ENCODE assay signal across 16 mouse cellular contexts in genomic region chr10:119230074-119230669, GRCm38 (mm10). TPM values are rescaled to one million over a fixed set of nuclear protein-coding genes. Genes with fewer than 3 reads are reported as not detected.
DNase-seq lines count a peak whose midpoint lies in the region; ATAC-seq and TF ChIP-seq lines count a peak whose summit lies in the region.
"Had no signal": no experiment of that assay in that cellular context is flagged by ENCODE, and none has a peak within 500 bp of the region (broad histone marks: within the 10 kb centered on the region; RNA-seq: fewer than 3 reads in every experiment).

No protein-coding gene starts in this region.

- no peak for TF ChIP-seq POLR2A in heart, adult 2 months (IDR thresholded peaks at IDR 0.05; ENCODE audit: insufficient read depth, low read depth, low read length)
- TF ChIP-seq POLR2A in lung, adult 2 months (IDR thresholded peaks at IDR 0.05; ENCODE audit: borderline replicate concordance, extremely low read depth, low read depth, low read length) = no peak

- peaks cover 13% of the 10 kb centered on the region for H3K79me2 ChIP-seq in heart, adult 2 months (replicated peaks; ENCODE audit: control insufficient read depth, insufficient read depth, low read length)

- TF ChIP-seq EP300 in heart, adult 2 months (IDR thresholded peaks at IDR 0.05; ENCODE audit: insufficient read depth, low read depth, low read length) = no peak

- H3K27me3 ChIP-seq in heart, embryonic 13.5 days (replicated peaks) = no peaks in the 10 kb centered on the region
- no peaks in the 10 kb centered on the region for H3K27me3 ChIP-seq in heart, adult 2 months (ENCODE audit: control insufficient read depth, insufficient read depth, low read length)
- H3K27me3 ChIP-seq in kidney, embryonic 16.5 days (ENCODE audit: insufficient read depth, low read length) = no peaks in the 10 kb centered on the region
- no peaks in the 10 kb centered on the region for H3K27me3 ChIP-seq in hindbrain, embryonic 11.5 days (ENCODE audit: control insufficient read depth, insufficient read depth, low read length)
- H3K27me3 ChIP-seq: embryonic facial prominence, embryonic 12.5 days; neural tube, embryonic 15.5 days had no signal

- peak overlapping the region; percentile 46 for H3K27ac ChIP-seq in heart, embryonic 13.5 days (replicated peaks)
- no peak overlapping the region for H3K27ac ChIP-seq in heart, adult 2 months
- peak overlapping the region; percentile 65 for H3K27ac ChIP-seq in kidney, embryonic 16.5 days (ENCODE audit: low read length)
- H3K27ac ChIP-seq in hindbrain, embryonic 11.5 days (ENCODE audit: low read depth, low read length) = no peak overlapping the region
- H3K27ac ChIP-seq: embryonic facial prominence, embryonic 12.5 days; neural tube, embryonic 15.5 days had no signal

- no peak overlapping the region for H3K9ac ChIP-seq in heart, embryonic 13.5 days
- no peak overlapping the region for H3K9ac ChIP-seq in heart, adult 2 months (ENCODE audit: low read depth, low read length)
- no peak overlapping the region for H3K9ac ChIP-seq in kidney, embryonic 16.5 days (replicated peaks; ENCODE audit: low read length)
- no peak overlapping the region for H3K9ac ChIP-seq in hindbrain, embryonic 11.5 days (ENCODE audit: low read depth, low read length)
- H3K9ac ChIP-seq: embryonic facial prominence, embryonic 12.5 days; neural tube, embryonic 15.5 days had no signal

- DNase-seq in heart, adult 2 months = no peak
- peak; percentile 8 for DNase-seq in lung, postnatal 10 days
- DNase-seq in lung, adult 2 months = no peak
- peak; percentile 44 for DNase-seq in yolk sac, embryonic 10.5 days (ENCODE audit: low spot score)
- no peak for DNase-seq in hindbrain, embryonic 11.5 days (ENCODE audit: low spot score)
- no peak for DNase-seq in left cerebral cortex, adult 18-20 months (ENCODE audit: low spot score in 2 of 2)
- DNase-seq: heart, postnatal 14 days; liver; right cerebral cortex, postnatal 4 days; thymus, postnatal 14 days had no signal

- intact Hi-C loops in heart, adult 2 months (cut with DNase I) = no loop called here

- 37% methylated on average over 5 of the region's 5 CpGs for WGBS in heart, embryonic 13.5 days
- WGBS in heart, adult 2 months = 43% methylated on average over 5 of the region's 5 CpGs
- WGBS in lung, adult 2 months = 46% methylated on average over 5 of the region's 5 CpGs
- WGBS in kidney, embryonic 16.5 days = 38% methylated on average over 5 of the region's 5 CpGs
- 82% methylated on average over 5 of the region's 5 CpGs for WGBS in hindbrain, embryonic 11.5 days

- peaks cover 49% of the 10 kb centered on the region for H3K4me1 ChIP-seq in heart, embryonic 13.5 days
- peaks cover 13% of the 10 kb centered on the region for H3K4me1 ChIP-seq in heart, adult 2 months (ENCODE audit: control insufficient read depth, insufficient read depth, low read length)
- H3K4me1 ChIP-seq in lung, adult 2 months (ENCODE audit: control insufficient read depth, insufficient read depth, low read length) = peaks cover 8% of the 10 kb centered on the region
- peaks cover 39% of the 10 kb centered on the region for H3K4me1 ChIP-seq in kidney, embryonic 16.5 days (ENCODE audit: insufficient read depth, low read length)
- H3K4me1 ChIP-seq in hindbrain, embryonic 11.5 days (replicated peaks; ENCODE audit: control insufficient read depth, insufficient read depth, low read length) = 0 out of 2 replicates have a peak, but pooled peaks cover 2% of the 10 kb centered on the region

- peaks cover 31% of the 10 kb centered on the region for H3K36me3 ChIP-seq in heart, embryonic 13.5 days
- H3K36me3 ChIP-seq in heart, adult 2 months (ENCODE audit: control insufficient read depth, insufficient read depth, low read length) = peaks cover 5% of the 10 kb centered on the region
- peaks cover 17% of the 10 kb centered on the region for H3K36me3 ChIP-seq in kidney, embryonic 16.5 days (ENCODE audit: insufficient read depth, low read length)
- peaks cover 3% of the 10 kb centered on the region; the same call in 1 of the 2 replicates for H3K36me3 ChIP-seq in hindbrain, embryonic 11.5 days (ENCODE audit: control insufficient read depth, insufficient read depth, low read length)

- H3K4me3 ChIP-seq in heart, embryonic 13.5 days = no peak overlapping the region
- H3K4me3 ChIP-seq in heart, adult 2 months = no peak overlapping the region
- no peak overlapping the region for H3K4me3 ChIP-seq in lung, adult 2 months (replicated peaks; ENCODE audit: extremely low read depth, low read depth, low read length)
- H3K4me3 ChIP-seq in kidney, embryonic 16.5 days (ENCODE audit: low read length) = no peak overlapping the region
- no peak overlapping the region for H3K4me3 ChIP-seq in hindbrain, embryonic 11.5 days (ENCODE audit: low read depth, low read length)
- H3K4me3 ChIP-seq: embryonic facial prominence, embryonic 12.5 days; neural tube, embryonic 15.5 days had no signal

- ATAC-seq in heart, embryonic 13.5 days (ENCODE audit: extremely low read depth, insufficient number of reproducible peaks, low FRiP score, low TSS enrichment) = no peak
- peak; percentile 92 for ATAC-seq in kidney, embryonic 16.5 days (ENCODE audit: low FRiP score, low TSS enrichment)
- no peak for ATAC-seq in hindbrain, embryonic 11.5 days (ENCODE audit: low FRiP score)
- ATAC-seq: inflammation-experienced regulatory T-cells, adult 6 months had no signal

- no peak for TF ChIP-seq CTCF in heart, adult 2 months (IDR thresholded peaks at IDR 0.05)
- TF ChIP-seq CTCF in lung, adult 2 months (IDR thresholded peaks at IDR 0.05; ENCODE audit: insufficient read depth, low read length) = no peak

- peak overlapping the region; percentile 48 for H3K4me2 ChIP-seq in heart, embryonic 13.5 days
- peak overlapping the region; percentile 30; the same call in 1 of the 2 replicates for H3K4me2 ChIP-seq in kidney, embryonic 16.5 days (replicated peaks; ENCODE audit: low read depth, low read length)
- no peak overlapping the region for H3K4me2 ChIP-seq in hindbrain, embryonic 11.5 days (replicated peaks; ENCODE audit: low read depth, low read length)
- H3K4me2 ChIP-seq: embryonic facial prominence, embryonic 12.5 days; midbrain, embryonic 11.5 days; neural tube, embryonic 15.5 days had no signal

- H3K9me3 ChIP-seq in heart, embryonic 13.5 days = no peaks in the 10 kb centered on the region
- H3K9me3 ChIP-seq in kidney, embryonic 16.5 days (ENCODE audit: low read length) = no peaks in the 10 kb centered on the region
- no peaks in the 10 kb centered on the region for H3K9me3 ChIP-seq in hindbrain, embryonic 11.5 days (ENCODE audit: control insufficient read depth, low read length)
- H3K9me3 ChIP-seq: embryonic facial prominence, embryonic 12.5 days; neural tube, embryonic 15.5 days had no signal

RNA-seq across cellular contexts. Expression of gene Cand1, which starts 9.7 kb away (rescaled TPM):
- 35.8 and 37.4 TPM in 2 replicates for polyA plus RNA-seq in heart, embryonic 13.5 days (2015; fragmentation: Nextera tagmentation; extraction: Ambion mirVana)
- total RNA-seq in heart, adult 2 months (2021) = 10 to 100 TPM; 40.7 to 42.7 TPM
- polyA plus RNA-seq in heart, adult 2 months (2012; rRNA removed) = 13.7 and 25.3 TPM in 2 replicates
- polyA plus RNA-seq in lung, adult 2 months (2012; rRNA removed) = 16.5 and 29.4 TPM in 2 replicates
- 50.7 and 60.3 TPM in 2 replicates for polyA plus RNA-seq in kidney, embryonic 16.5 days (2015; fragmentation: Nextera tagmentation; extraction: Ambion mirVana)
- polyA plus RNA-seq in hindbrain, embryonic 11.5 days (2014; fragmentation: Nextera tagmentation; extraction: Ambion mirVana) = 95.0 and 116 TPM in 2 replicates
- 100 to 1,000 TPM; 156 to 161 TPM for total RNA-seq in left cerebral cortex, adult 18-20 months (2021)

Comparison
In these comparisons a context has a peak if more than half of its experiments do, and no peak if none do; other contexts are left out.
1. H3K27ac ChIP-seq: peak in heart, embryonic 13.5 days (single experiment) and kidney, embryonic 16.5 days (single experiment); none in heart, adult 2 months (single experiment) and hindbrain, embryonic 11.5 days (single experiment).
2. DNase-seq: peak in lung, postnatal 10 days (single experiment) and yolk sac, embryonic 10.5 days (single experiment); none in heart, adult 2 months (0 of 2), lung, adult 2 months (single experiment), hindbrain, embryonic 11.5 days (single experiment) and left cerebral cortex, adult 18-20 months (0 of 2).